Mouse (Mus musculus) urinary bladder, adult 2 months (tissue): Measurements from ENCODE around the gene Smoc2. TPM values are rescaled to one million over a fixed set of nuclear protein-coding genes. Genes with fewer than 3 reads are reported as not detected.

Experiments used
- DNase-seq: peaks from one replicate; pipeline ENCODE4 v3.0.0; 2022; ENCODE audit warnings: low spot score
- polyA plus RNA-seq: library from polyadenylated mRNA; depleted of rRNA; stranded (reverse); fragments of >200 nt; gene quantifications from 2 replicates; pipeline ENCODE4 v1.2.3, GENCODE M21; 2012

Smoc2 gene
- polyA plus RNA-seq, 1 experiment, result 129 TPM

DNA sequence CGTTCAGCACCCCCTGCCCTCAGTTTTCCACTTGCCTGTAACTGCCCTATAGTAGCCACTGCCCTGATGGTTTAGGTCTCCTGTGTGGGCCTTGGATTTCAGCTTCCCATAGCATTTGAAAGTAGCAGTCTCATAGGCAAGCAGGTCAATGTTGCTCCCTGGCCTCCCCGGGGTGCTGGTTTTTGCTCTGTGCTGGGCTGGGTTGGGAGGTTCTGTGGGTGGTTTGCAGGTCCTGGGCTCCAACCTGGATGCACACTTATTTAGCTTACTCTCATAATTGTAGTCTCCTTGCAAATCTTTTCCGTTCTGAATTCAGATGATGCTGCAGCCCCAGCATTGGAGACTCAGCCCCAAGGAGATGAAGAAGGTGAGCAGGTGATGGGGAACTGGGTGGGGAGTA is 67.6 kb downstream of the Smoc2 start:
- no peak for DNase-seq

DNA sequence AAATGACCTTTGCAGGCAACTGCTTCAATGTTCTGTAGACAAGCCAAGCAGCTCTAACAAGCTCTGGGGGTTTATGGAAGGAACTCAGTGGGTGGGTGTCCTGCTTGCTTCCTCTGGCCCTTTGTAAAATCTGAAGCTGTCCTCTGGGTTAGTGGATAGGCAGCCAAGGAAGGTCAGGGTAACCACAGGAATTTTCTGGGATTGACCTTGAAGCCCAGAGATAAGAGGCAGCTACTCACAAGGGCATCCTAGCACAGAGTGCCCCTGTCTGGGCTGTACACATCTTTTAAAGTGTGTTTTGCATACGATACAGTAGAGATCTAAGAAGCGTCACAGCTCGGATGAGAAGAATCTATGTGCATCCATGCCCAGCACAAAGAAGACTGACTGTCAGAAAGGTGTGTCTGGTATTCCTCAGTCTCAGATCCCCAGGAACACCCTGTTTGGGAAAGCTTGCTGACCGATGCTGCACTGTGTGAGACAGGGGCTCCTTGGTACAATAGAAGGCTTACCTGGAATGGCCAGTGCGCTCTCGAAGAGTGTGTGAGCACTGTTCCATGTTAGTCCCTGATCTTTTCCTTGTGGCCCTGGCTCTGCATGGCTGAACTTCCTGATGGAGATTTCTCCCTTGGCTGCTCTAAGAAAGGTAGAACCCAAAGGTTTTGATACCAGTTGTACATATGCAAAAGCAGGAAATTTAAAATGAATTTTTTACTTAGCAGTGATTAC is 69.9 kb downstream of the Smoc2 start:
- DNase-seq, result no peak

DNA sequence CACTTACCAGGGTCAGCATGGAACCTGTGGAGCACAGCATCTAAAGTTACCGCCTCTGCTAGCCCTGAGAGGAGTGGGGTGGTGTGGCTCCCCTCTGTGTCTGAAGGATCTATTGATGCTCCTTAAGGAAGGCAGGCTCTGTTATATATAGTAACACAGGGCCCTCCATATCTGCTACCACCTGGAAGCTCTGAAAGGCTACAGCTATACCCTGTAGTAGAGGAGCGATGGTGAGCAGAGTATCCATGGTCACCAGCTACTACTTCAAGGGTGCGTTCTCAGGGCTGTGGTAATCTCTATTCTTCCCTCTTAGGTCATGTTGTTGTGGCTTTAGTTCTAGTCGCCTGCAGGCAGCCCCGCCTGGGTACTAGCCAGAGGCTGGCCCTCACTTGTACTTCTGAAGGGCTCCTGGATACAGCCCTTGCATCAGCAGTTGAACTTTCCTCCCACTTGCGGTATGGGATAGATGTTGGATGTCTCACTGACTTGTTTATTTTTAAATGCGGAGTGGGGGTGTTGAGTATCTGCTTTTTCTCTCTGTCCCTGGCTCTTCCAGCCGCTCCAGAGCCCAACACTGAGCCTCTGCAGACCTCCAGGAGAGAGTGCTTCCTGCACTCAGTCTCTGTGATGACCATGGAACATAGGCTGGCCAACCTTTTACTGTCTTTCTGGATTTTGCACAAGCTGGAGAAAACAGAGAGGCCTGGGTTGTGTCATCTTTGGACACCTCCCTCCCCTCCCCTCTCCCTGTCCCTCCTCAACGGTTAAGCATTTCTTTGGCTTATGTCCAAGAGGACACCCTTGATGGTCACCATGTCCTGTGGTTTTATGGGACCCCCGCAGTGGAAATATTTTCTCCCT is 74.1 kb downstream of the Smoc2 start:
- DNase-seq, result no peak

DNA sequence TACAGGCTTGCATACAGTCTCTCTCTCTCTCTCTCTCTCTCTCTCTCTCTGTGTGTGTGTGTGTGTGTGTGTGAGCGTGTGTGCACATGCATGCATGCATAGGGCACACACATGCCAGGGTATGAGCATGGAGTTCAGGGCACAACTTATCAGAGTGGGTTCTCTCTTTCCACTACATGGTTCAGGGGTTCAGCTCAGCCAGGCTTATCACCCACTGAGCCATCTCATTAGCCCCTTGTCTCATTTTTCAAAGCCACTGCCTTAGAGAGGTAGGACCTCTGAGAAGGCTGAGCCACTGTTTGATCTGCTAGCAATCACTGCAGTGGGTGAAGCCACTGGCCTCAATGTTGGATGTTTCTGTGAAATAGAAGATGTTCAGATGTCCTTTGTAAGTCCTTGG is 82.2 kb downstream of the Smoc2 start:
- DNase-seq, result no peak

DNA sequence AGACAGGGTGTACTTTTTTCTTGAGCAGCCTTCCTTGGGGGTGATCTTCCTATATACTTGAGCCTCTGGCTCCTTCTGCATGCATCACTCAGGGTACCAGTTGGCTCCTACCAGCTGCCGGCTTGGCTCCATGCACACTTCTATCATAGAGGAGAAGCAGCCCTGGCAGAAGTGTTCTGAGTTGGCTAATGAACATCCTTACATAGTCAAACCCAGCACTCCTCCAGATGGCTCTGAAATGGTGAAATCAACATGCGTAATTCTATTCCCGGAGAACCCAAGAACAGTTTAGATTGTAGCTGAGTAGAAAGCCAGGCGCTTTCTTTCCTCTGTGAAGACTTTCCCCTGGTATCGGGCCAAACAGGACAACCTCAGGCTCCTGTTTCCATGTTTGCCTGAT is 91.2 kb downstream of the Smoc2 start:
- DNase-seq, result no peak

DNA sequence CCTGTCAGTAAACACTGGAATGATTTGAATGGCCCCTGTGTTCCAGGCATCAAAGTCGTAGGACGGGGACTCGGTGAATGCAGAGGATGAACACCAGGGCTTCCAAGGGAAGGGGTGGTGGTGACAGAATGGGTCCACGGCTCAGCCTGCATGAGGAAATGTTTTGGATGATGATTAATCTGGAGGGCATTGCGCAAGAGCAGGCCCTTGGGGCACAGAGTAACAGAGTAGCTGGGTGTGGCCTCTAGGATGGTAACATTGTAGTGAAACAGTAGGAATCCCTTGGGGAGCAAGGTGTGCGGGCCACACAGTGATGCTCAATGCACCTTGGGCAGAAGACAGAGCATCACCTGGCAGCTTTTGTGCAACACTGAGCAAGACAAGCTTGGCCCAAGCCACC is 92.3 kb downstream of the Smoc2 start:
- DNase-seq, result no peak

DNA sequence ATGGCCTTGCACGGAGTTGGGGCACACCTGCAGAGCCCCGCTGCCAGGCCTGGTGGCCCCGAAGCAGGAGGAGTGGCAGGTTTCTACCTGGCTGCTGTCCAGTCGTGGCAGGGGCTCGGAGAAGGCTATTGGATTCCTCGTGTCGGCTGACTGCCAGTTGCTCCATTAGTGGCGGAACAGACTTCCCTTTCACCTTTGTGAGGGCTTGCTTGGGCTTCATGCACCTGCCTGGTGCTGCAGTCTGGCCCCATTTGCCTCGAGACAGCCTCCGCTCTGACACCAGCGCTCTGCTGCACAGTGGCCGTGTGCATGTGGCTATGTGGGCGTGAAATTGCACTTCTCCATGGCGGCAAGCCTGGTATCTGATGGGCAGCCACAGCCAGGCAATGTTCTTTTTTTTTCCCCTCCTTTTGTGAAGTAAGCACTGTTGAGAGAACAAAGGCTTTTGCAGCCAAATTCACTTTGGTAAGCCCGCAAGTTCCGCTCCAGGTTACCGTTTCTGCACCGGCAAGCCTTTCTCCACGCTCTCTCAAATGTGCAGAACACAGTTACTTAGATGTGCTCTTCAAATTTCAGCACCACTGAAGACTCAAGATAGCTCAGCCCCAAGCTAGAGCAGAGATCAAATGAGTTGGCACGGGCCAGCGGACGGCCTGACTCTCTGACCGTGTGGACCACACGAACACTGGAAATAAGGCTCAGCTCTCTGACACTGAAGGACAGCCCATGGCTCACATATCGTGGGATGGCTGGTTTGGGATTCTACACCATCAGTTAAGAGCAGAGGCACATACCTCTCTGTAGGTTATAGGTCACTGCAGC is 93.2 kb downstream of the Smoc2 start:
- DNase-seq, result no peak

DNA sequence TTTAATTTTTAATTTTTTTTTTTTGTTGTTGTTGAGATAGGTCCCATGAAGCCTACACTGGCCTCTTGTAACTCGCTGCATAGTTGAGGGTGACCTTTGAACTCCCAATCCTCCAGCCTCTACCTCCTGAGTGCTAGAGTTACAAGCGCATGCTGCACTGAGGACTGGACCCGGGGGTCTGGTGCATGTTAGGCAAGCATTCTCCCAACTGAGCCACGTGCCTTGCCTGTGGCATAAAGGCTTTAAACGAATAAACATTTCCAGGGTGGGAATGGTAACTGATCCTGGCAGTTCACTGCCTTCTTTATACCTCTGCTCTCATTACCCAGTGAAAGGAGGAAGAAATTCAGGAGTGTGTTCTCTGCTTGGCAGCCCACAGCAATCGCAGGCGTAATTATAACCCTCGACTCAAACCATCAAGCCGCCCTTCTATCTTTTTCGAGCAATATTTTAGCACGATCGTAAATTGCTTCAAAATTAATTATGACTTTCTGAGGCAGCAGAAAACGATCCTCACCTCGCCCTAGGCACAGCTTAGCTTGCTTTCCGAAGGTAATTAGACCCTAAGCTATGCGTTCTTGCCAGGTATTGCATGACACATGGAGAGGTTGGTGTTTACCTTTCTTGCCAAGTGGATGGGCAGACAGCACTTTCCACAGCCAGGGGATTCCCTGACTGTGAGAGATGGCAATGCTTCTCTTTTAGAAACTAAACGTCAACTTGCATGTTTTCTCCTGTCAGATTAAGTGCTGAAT is 99.6 kb downstream of the Smoc2 start:
- no peak for DNase-seq

DNA sequence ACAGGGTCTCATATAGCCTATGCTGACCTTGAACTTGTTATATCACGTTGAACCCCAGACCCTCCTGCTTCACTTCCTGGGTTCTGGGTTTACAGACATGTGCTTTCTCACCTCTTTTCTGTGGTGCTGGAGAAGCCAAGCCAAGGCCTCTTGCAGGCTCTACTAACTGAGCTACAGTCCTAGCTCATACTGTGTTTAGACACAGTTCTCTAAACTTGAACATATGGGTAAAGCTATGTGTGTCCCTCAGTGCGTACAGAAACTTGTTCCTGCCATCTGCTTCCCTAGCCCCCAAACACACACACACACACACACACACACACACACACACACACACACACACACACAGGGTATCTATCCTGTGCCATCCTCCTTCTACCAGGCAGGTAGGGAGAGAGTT is 100.2 kb downstream of the Smoc2 start:
- no peak for DNase-seq

DNA sequence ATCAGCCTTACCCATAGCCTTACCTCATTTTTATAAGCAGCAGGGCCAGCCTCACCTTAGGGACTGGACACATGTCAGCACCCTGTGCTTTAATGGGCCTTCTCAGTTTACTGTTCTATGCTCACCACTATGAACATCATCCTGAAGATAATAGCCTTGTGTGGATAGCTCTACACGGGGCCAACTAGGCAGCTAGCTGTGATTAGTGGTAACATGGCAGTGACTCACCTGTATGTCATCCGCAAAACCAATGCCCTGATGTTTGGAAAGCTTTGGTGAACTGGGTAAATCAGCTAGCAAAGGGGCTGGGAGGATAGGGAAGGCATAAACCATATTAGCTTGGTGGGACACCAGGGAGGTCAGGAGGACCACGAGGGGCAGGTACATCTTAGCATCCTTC is 100.7 kb downstream of the Smoc2 start:
- DNase-seq, result no peak

DNA sequence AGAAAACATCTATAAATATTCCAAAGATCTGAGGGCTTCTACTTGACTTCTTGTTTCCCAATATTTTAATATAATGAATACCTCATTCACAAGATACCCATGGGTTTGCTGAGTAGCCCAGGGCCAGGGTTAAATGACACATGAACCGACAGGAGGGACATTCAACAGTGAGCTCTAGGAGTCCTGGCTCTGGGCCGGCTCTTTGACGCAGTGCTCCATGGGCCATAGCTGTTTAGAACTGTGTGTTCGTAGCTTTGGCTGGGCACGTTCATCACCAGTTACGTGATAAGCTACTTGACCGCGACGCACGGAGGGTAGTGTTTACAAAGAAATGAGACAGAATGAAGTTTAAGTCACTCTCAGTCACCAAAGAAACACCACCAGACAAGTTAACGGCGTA is 101.2 kb downstream of the Smoc2 start:
- DNase-seq, result no peak

DNA sequence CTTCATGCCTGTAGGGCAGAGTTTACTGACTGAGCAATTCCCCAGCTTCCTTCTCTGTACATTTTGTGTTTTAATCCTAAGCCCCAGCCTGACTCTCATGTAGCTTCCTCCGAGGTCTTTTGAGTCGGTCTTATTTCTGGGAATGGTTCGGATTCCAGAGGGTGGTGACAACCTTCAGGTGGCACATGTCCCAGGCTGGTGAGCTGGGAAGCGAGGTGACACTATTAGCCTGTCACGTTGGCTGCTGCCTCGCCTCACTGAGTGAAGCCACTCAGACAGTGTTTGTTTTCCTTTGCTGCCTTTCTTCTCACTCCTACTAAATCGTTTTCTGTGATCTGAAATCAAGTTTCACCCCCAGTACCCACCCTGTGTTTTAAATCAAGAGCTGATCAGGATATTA is 102.2 kb downstream of the Smoc2 start:
- DNase-seq, result no peak

DNA sequence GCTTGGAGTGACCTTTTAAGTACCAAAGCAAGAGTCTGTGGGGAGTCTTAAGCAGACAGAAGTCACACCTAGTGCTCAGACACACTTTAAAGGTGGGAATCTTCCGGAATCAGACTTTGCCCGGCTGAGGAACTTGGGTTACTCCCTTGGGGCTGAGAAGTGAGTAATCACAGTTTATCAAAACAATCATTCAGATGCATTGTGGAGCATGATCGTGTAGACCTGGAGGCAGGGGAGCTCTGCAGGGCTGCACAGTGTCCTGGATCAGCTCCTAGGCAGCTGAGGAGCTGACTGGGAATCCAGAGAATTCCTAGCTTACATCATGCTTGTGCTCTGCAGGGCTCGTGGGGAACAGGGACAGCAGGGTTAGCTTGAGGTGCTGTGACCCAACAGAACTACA is 104.7 kb downstream of the Smoc2 start:
- no peak for DNase-seq

DNA sequence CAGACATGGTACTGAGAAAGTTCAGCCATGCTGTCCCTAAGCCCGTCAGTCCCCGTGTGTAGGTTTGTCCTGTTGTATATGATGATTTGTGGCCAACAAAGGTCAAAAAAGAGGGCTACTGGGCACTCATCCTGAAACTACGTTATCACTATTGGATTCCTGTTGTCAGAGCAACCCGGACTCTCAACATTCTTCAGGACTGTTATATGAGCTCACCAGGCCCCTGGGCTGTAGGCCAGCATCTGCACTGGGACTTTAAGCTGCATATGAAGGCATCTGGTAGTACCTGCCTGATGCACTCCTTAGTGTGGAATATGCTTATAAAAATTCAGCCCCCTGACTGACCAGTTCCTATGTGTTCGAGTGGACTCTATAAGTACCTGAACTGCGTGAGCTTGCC is 105.7 kb downstream of the Smoc2 start:
- no peak for DNase-seq

DNA sequence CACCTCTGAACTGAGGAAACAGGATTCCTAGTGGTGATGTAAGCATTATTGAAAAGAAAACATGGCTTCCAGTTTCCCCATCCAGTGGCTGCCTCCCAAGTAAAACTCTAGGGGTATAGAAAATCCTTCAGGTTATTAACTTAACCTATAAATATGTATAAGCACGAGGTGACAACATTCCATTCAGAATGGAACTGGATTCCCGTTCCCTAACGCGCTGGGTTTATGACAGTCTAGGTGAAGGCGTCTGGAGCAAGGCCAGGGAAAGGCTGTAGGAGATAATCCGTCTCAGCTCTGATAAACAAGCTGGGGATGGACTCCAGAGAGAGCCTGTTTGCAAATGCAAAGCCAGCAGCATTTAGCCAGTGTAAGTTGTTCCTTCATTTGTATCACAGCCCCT is 108.0 kb downstream of the Smoc2 start:
- DNase-seq, result no peak

DNA sequence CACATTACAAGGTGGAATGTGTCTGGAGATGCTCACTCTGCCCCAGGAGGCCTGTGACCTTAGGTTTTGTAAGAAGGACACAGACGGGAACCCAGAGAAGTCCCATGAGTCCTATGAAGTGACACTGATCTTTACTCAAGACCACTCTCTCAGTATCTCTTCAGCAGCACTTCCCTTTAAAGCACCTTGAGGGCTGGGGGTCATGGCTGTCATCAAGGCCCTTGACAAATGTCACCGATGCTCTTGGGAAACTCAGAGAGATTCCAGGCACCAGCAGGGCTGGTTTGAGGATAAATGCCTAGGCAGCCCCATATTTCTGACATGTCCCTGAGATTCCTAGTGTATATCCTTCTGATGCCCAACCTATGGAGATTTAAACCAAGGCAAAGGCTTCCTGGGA is 113.1 kb downstream of the Smoc2 start:
- DNase-seq, result no peak

DNA sequence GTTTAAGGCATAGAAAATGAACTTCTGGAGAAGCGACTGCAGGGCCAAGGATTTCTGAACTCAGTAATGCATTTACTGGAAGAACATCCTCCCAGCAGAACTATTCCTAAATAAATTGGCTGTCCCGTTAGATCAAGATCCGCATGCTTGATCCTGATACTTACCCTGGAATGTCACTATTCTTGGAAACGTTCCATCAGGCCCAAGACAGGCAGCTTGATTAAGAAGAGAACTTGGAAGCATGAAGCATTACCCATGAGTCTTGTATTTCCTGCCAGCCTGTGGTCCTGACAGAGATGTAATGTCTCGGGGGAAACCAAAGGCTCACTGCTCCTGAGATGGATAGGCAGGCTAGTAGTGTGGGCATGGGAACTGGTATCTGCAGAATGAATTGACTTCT is 115.6 kb downstream of the Smoc2 start:
- DNase-seq, result no peak

DNA sequence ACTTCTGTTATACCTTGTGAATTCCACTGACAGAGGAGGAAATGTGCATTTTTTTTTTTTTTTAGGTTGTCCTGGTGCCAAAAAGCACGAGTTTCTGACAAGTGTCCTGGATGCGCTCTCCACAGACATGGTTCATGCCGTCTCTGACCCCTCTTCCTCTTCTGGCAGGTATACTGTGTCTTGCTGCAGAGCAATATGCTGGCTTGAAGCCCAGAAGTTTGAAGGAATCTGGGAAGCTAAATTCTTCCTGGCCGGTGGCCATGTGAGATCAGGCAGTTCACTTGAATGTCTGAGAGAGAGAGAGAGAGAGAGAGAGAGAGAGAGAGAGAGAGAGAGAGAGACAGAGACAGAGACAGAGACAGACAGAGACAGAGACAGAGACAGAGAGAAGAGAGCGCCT is 118.2 kb downstream of the Smoc2 start:
- DNase-seq, result no peak

DNA sequence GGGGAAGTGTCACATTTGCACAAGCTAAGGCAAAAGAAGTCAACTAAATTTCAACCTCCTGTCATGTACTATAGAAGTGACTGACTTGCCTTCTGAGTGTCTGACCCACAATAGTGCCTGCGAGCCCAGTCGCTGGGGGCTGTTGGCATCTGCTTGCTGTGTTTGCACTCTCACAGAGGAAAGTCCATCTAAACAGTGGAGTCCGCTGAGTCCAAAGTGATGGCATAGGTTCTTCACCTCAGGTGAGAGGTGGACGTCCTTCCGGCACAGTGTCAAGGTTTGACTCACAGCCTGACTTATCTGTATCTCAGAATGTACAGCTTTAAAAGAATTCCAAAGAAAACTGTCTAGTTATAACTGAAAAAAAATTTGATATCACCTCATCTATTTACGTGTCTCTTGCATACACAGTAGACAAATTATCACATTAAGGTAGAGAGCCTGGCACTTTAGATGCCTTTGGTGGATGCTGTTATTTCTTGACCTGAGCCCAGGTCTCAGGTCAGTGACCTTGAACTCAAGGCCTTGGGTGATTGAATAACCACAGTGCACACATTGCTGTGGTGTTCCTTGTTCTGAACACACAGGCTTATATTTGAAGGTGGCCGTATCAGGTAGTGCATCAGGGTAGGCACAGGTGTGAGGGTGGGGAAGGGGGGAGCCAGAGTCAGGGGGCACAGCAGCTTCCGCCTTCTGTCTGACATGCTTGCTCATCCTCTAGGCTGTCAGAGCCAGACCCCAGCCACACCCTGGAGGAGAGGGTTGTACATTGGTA is 119.5 kb downstream of the Smoc2 start:
- DNase-seq, result no peak

DNA sequence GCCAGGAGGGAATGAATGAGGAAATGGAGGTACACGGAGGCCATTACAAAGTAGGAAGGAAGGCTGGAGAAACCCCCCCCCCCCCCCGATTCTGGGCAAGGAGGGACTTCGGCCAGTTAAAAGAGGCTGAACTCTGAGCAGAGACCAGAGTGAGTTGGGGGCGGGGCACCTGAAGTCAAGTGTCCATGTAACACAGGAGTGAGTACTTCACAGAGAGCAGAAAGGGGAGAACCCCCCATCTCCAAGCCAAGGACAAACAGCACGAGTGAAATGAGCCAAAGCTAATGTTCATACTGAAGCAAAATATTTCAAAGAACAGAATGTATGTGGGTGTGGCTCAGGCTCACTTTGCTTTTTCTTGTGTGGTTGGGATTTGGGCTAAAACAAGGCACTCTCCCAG is 121.7 kb downstream of the Smoc2 start:
- DNase-seq, result no peak

DNA sequence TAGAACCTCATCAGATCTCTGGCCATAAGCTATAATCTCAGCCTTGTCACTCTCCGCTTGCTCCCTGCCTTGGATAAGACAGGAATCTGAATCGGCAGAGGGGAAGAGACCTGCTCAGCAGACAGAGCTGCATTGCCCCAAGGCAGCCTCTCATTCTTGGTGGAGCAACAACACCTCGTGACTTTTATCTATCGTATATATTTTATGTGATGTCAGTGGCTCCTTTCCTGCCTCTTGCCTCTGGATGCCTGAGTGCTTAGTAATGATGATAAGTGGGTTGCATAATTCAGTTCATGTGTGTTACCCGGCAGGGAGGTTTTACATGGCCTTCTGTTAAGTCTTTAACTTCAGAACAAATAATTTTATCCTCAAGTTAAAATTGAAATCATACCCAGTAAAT is 128.6 kb downstream of the Smoc2 start:
- no peak for DNase-seq
